Mouse (Mus musculus) hindbrain, postnatal 0 days (tissue): ENCODE data around the gene Synpo2. TPM values are rescaled to one million over a fixed set of nuclear protein-coding genes. Genes with fewer than 3 reads are reported as not detected.

Experiments used
- ATAC-seq: fragments of 200-750 bp; cut with Nextera tagmentation; 2 replicates; pipeline ENCODE4 v1.8.0; 2017; ENCODE audit warnings: mild to moderate bottlenecking, moderate TSS enrichment, moderate library complexity
- DNase-seq: peaks from one replicate; pipeline ENCODE4 v3.0.0-alpha.2; 2015; ENCODE audit warnings: low spot score
- H3K27ac ChIP-seq: fragments of 300-500 bp; sonication (generic); 2 replicates; pipeline ENCODE4 v1.5.1; 2014; ENCODE audit warnings: mild to moderate bottlenecking
- H3K27me3 ChIP-seq: fragments of 300-500 bp; sonication (generic); 2 replicates; pipeline ENCODE4 v1.6.1; 2014; ENCODE audit warnings: low read length, mixed read lengths; ENCODE audit not compliant: insufficient read depth
- H3K36me3 ChIP-seq: fragments of 300-500 bp; sonication (generic); 2 replicates; pipeline ENCODE4 v1.6.1; 2014; ENCODE audit warnings: low read length, mixed read lengths; ENCODE audit not compliant: insufficient read depth
- H3K4me1 ChIP-seq: fragments of 300-500 bp; sonication (generic); 2 replicates; pipeline ENCODE4 v1.6.1; 2014; ENCODE audit warnings: antibody characterized with exemption, low read length, mixed read lengths; ENCODE audit not compliant: insufficient read depth
- H3K4me2 ChIP-seq: fragments of 300-500 bp; sonication (generic); 2 replicates; pipeline ENCODE4 v1.6.1; 2014; ENCODE audit warnings: low read depth, mild to moderate bottlenecking, low read length, moderate library complexity, mixed read lengths
- H3K4me3 ChIP-seq: fragments of 300-500 bp; sonication (generic); 2 replicates; pipeline ENCODE4 v1.5.1; 2014; ENCODE audit warnings: low read length
- H3K9ac ChIP-seq: fragments of 300-500 bp; sonication (generic); replicated peaks from 2 replicates; pipeline ENCODE4 v1.6.1; 2014; ENCODE audit warnings: mild to moderate bottlenecking, low read length, moderate library complexity, mixed read lengths
- H3K9me3 ChIP-seq: fragments of 300-500 bp; sonication (generic); 2 replicates; pipeline ENCODE4 v1.6.1; 2016; ENCODE audit warnings: low read length, mixed read lengths
- CTCF ChIP-seq: IDR thresholded peaks from 2 replicates; pipeline ENCODE4 v1.5.1; 2016; ENCODE audit warnings: antibody characterized with exemption, control low read depth, low read depth
- WGBS: fragments of 180-500 bp; shearing (Covaris S2); extraction: QIAGEN DNeasy Blood & Tissue Kit; methylation state at CpG from one replicate; pipeline ENCODE4 v1.1.7; 2014; 5-methylcytosine and 5-hydroxymethylcytosine counted together
- polyA plus RNA-seq: library from polyadenylated mRNA; unstranded; fragments of >200 nt; fragmentation: Nextera tagmentation; extraction: Ambion mirVana; gene quantifications from 2 replicates; pipeline ENCODE4 v1.2.1, GENCODE M21; 2015
- total RNA-seq: library from RNA; depleted of rRNA; stranded (reverse); fragments of >200 nt; gene quantifications from 2 replicates; pipeline ENCODE4 v1.2.3, GENCODE M21; 2014

The Synpo2 gene
- total and polyA plus RNA-seq, 2 experiments from 2014 or later: 1.2 TPM

DNA sequence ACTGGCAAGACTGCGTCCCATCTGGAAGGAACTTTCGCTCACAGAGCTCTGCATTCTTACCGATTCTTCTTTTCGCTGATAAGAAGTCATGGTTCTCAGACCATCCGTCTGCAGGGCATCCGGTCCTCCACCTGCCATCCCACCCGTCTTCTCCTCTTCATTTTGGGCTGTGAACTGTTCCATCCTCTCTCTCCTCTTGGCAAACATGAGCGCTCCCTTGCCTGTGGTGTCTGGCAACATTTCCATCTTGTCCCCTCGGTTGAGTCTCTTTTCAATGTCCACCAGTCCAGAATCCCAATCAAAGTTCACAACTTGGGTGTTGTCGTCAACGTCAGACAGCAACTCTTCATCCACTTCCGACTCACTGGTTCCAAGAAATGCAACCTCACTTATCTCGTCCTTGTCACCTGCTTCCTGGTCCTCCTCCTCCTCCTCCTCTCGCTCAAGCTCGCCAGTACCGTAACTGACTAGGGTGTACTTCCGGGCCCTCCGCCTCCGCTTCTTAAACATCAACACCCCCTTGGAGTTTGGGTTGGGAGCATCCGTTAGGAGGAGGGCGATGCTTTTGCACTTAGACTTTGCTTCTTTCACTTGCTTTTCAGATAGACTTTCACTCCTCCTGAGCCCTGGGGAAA is 121.8 kb downstream of the Synpo2 start:
- H3K27ac ChIP-seq: no peak overlapping the region

GRCm38 (mm10) chr3:123112781-123113180 is 123.2 kb downstream of the Synpo2 start:
- Histone ChIP-seq H3K27me3 (no peaks in the 10 kb centered on the region), H3K27ac (no peak overlapping the region), H3K36me3 (no peaks in the 10 kb centered on the region), H3K9ac (no peak overlapping the region), H3K4me3 (no peak overlapping the region), H3K4me2 (no peak overlapping the region), H3K9me3 (no peaks in the 10 kb centered on the region), H3K4me1 (0 out of 2 replicates have a peak, but pooled peaks cover 6% of the 10 kb centered on the region)
- WGBS: 94% methylated on average over 11 of the region's 11 CpGs
- TF ChIP-seq CTCF: no peak
- DNase-seq (no peak), ATAC-seq (no peak)

More for the DNA sequence above, 121.8 kb downstream of the Synpo2 start:
- Histone ChIP-seq H3K9ac (no peak overlapping the region), H3K4me1 (0 out of 2 replicates have a peak, but pooled peaks cover 6% of the 10 kb centered on the region), H3K9me3 (no peaks in the 10 kb centered on the region), H3K36me3 (no peaks in the 10 kb centered on the region), H3K27me3 (no peaks in the 10 kb centered on the region), H3K4me3 (no peak overlapping the region), H3K4me2 (no peak overlapping the region)
- DNase-seq (no peak), ATAC-seq (no peak)
- WGBS: 94% methylated on average over 21 of the region's 21 CpGs
- TF ChIP-seq CTCF: no peak

DNA sequence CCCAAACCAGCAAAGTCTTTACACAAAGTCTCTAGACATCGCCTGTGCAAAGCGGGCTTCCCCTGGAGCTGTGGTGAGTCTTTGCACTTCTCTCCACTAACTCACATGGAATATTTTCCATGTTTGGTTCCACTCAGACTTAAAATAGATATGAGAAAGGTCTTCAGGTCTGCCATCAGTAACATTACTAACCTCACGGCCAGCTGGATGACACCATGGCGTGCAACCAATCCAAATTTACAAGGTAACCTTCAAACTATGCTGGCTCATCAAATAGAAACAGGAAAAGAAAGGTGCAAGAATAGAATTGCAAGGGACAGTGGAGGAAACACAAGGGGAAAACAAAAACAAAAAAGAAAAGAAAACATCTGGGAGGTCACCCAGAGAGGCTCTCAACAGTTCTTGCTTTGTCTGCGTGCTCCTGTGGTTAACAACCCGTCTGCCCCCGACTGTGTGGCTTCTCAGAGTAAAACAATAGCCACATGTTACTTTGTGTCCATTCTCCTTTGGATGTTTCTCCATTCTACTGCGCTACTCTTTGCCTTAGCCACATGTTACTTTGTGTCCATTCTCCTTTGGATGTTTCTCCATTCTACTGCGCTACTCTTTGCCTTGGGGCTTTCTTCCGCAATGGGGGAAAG is 124.8 kb downstream of the Synpo2 start:
- no peak overlapping the region for H3K27ac ChIP-seq
- H3K4me3 ChIP-seq: no peak overlapping the region
- no peaks in the 10 kb centered on the region for H3K9me3 ChIP-seq
- DNase-seq (no peak), ATAC-seq (no peak)
- 50% methylated on average over 10 of the region's 10 CpGs for WGBS
- 0 out of 2 replicates have a peak, but pooled peaks cover 5% of the 10 kb centered on the region for H3K4me1 ChIP-seq
- no peak for TF ChIP-seq CTCF
- H3K36me3 ChIP-seq: no peaks in the 10 kb centered on the region
- no peaks in the 10 kb centered on the region for H3K27me3 ChIP-seq
- no peak overlapping the region for H3K9ac ChIP-seq
- H3K4me2 ChIP-seq: no peak overlapping the region

- no peak overlapping the region for H3K27ac ChIP-seq
- no peak for TF ChIP-seq CTCF
- H3K4me2 ChIP-seq: no peak overlapping the region
- no peaks in the 10 kb centered on the region for H3K4me1 ChIP-seq
- no peaks in the 10 kb centered on the region for H3K27me3 ChIP-seq
- DNase-seq (peak; percentile 8), ATAC-seq (no peak)
- 59% methylated on average over 14 of the region's 14 CpGs for WGBS
- no peaks in the 10 kb centered on the region for H3K36me3 ChIP-seq
- no peak overlapping the region for H3K4me3 ChIP-seq
- H3K9ac ChIP-seq: no peak overlapping the region
- H3K9me3 ChIP-seq: no peaks in the 10 kb centered on the region
Measured at GRCm38 (mm10) chr3:123107830-123108549, 128.0 kb downstream of the Synpo2 start.

- TF ChIP-seq CTCF: no peak
- 82% methylated on average over 6 of the region's 6 CpGs for WGBS
- Histone ChIP-seq H3K9ac (no peak overlapping the region), H3K27me3 (no peaks in the 10 kb centered on the region), H3K4me1 (no peaks in the 10 kb centered on the region), H3K9me3 (no peaks in the 10 kb centered on the region), H3K27ac (no peak overlapping the region), H3K36me3 (no peaks in the 10 kb centered on the region), H3K4me3 (no peak overlapping the region), H3K4me2 (no peak overlapping the region)
- ATAC-seq: no peak
- no peak for DNase-seq
Measured at GRCm38 (mm10) chr3:123104325-123104724, 131.6 kb downstream of the Synpo2 start.

DNA sequence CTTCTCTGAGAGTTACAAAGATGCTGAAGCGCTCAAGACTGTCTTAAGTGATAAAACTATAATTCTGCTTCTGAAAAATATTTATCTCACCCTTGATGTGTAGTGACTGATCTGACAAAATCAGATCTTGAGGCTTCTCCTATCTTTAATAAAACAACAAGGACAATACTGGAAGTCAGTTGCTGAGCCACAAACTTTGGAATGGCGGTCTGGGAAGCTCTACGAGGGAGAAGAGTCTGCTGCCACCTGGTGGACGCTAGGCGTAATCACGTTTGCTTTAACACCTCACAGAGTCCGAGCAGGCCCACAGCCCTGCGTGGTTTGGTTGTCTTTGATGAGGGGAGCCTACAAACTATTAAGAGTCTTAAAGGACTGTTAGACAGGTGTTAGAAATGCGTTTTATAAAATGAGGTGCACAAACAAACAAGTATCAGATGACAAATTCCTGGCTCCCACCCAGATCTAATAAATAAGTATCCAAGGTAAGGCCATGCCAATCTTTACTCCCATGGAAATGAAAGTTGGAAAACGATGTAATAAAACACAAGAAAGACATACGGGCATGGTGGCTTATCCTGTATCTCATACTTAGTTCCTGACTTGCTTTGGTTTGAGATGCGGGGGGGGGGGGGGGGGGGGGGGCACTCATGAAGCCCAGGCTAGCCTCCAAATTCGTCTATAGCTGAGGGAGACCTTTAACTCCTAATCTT is 132.6 kb downstream of the Synpo2 start:
- no peak overlapping the region for H3K4me3 ChIP-seq
- H3K4me2 ChIP-seq: no peak overlapping the region
- ATAC-seq (peak; percentile 89), DNase-seq (peak; percentile 92)
- no peaks in the 10 kb centered on the region for H3K27me3 ChIP-seq
- H3K9ac ChIP-seq: no peak overlapping the region
- no peaks in the 10 kb centered on the region for H3K36me3 ChIP-seq
- H3K4me1 ChIP-seq: no peaks in the 10 kb centered on the region
- no peaks in the 10 kb centered on the region for H3K9me3 ChIP-seq
- WGBS: 29% methylated on average over 12 of the region's 13 CpGs
- H3K27ac ChIP-seq: no peak overlapping the region
- TF ChIP-seq CTCF: peak; percentile 96
